Mouse (Mus musculus): ENCODE data around the gene Gatd1. TPM values are rescaled to one million over a fixed set of nuclear protein-coding genes. Genes with fewer than 3 reads are reported as not detected.
"Not testable (repeated sequence)": the region's sequence is repeated elsewhere in the genome, so short reads cannot be mapped to it uniquely, and the experiment has no call there.

Gatd1 gene
- polyA plus RNA-seq, 1 experiment from 2014 or later = 8.0 TPM

DNA sequence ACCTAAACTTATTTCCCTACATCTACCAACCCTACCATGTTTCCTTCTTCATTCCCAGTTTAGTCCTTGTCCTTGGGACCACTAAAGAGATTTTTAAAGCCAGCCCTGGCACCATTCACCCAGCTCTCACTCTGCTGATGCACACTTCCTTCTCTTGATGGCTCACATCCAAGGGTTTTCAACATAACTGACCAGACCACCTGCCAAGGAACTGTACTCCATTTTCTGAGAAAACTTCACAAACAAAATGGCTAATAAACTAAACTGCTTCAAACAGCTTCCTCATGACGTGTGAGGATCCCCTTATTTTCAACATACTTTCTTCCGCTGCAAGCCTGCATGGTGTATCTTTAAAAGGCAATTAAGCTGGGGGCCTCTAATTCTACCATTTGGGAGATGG is 39.7 kb upstream of the Gatd1 start:
- WGBS (ENCODE audit: missing documents) = 65% methylated on average over 2 of the region's 2 CpGs
- Histone ChIP-seq H3K27ac (no peak overlapping the region), H3K79me2 (ENCODE audit: inconsistent target) (peaks cover 36% of the 10 kb centered on the region), H3K4me3 (ENCODE audit: inconsistent target) (no peak overlapping the region), H3K36me3 (ENCODE audit: inconsistent target) (peaks cover 13% of the 10 kb centered on the region; the same call in 1 of the 2 replicates)

DNA sequence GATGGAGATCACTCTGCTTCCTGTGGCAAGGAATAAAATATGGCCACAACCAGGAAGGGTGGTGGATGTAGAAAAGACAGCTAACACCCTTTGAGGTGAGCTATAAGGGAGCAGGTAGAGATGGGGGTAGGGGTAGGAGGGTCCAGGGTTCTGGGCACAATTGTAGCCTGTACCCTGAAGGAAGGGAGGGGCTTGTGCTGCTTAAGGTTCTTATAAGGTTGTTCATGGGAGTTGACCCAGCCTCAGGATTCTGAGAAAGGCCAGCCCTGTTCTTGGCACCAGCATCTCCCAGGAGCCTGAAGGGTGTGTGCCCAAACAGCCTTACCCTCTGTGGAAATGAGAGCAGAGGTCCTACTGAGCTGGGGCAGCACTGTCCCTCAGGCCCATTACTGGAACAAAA is 38.0 kb upstream of the Gatd1 start:
- Histone ChIP-seq H3K4me3 (ENCODE audit: inconsistent target) (no peak overlapping the region), H3K27ac (no peak overlapping the region), H3K36me3 (ENCODE audit: inconsistent target) (peaks cover 5% of the 10 kb centered on the region; the same call in 1 of the 2 replicates), H3K79me2 (ENCODE audit: inconsistent target) (peaks cover 38% of the 10 kb centered on the region)

DNA sequence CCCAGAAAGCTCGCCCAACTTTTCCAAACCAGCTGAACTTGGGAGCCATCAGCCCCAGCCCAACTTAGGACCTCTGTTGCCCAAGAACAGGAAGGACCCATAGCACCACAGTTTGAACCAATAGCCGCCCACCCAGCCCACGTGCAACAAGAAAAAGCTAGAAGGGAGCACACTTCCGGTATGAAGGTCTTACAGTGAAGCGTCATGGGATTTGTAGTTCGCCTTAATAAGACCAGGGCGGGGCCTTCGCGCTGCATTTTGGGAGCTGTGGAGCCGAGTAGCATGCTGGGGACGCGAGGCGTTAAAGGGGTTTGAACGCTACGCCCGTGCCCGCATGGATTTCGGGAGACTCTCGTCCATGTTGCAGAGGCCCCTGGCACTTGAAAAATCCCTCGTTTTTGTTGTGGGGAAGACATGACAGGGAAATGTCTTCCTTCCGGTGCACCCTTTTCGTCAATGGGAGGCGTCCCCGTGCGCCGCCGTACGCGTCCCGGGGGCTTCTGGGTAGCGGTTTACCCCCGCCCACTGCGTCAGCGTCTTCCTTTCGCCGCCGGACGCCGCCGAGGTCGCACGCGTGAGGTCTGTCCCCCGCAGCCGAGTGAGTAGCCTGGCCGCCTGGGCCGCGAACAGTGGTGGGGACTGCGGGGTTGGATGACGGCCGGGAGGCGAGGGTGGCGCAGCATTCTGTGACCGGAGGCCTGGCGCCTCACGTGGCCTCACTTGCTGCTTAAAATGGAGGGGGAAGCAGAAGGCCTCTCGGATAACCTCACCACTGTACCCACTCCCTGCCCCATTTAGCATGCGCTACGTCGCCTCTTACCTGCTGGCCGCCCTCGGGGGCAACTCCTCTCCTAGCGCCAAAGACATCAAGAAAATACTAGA is 33.4 kb upstream of the Gatd1 start, which contains the start of gene Rplp2:
Rplp2 (plus strand) TSS at position 261 of the 882 bp plus-strand sequence.
- H3K36me3 ChIP-seq (ENCODE audit: inconsistent target) = peaks cover 5% of the 10 kb centered on the region; the same call in 1 of the 2 replicates
- under 1% methylated on average over 63 of the region's 63 CpGs for WGBS (ENCODE audit: missing documents)
- peak within 1 kb of the TSS; percentile 96 for H3K27ac ChIP-seq
- H3K79me2 ChIP-seq (ENCODE audit: inconsistent target) = peaks cover 33% of the 10 kb centered on the region
- peak within 1 kb of the TSS; percentile 89 for H3K4me3 ChIP-seq (ENCODE audit: inconsistent target)

DNA sequence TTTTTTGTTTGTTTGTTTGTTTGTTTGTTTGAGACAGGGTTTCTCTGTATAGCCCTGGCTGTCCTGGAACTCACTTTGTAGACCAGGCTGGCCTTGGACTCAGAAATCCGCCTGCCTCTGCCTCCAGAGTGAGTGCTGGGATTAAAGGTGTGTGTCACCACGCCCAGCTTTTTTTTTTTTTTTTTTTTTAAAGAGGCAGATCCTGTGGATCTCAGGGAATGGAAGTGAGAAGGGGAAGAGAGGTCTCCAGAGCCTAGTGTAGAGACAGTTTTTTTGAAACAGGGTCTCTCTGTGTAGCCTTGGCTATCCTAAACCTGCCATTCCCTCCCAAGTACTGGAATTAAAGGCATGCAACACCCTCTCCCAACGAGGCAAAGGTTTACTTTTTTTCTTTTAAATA is 32.4 kb upstream of the Gatd1 start:
- H3K79me2 ChIP-seq (ENCODE audit: inconsistent target) = peaks cover 36% of the 10 kb centered on the region

DNA sequence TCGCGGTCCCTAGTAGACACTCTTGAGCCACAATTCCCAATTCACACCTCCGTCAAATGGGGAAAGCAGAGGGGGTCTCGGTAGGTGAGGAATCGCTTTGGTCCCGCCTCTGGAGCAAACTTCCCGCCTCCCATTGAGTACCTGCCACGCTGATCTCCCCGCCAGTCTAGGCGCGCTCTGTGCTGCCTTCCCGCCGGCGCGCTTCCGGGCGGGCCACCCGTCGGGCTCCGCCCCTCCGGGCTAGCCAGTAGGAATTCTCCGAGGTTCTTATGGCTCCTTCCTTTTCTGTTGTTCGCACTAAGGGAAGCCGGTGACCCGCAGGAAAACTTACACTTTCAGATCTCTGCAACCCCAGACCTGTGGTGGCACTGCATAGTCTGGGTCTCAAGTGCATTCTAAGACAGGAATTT is 29.9 kb upstream of the Gatd1 start, which contains the start of gene Pidd1:
Pidd1 (minus strand) TSS at position 198 of the 410 bp plus-strand sequence.
- H3K4me3 ChIP-seq (ENCODE audit: inconsistent target) = peak within 1 kb of the TSS; percentile 60
- peaks cover 23% of the 10 kb centered on the region for H3K79me2 ChIP-seq (ENCODE audit: inconsistent target)
- 1% methylated on average over 25 of the region's 25 CpGs for WGBS (ENCODE audit: missing documents)
- H3K27ac ChIP-seq = peak within 1 kb of the TSS; percentile 54
- no peaks in the 10 kb centered on the region for H3K36me3 ChIP-seq (ENCODE audit: inconsistent target)

More for the DNA sequence above, 32.4 kb upstream of the Gatd1 start:
- WGBS (ENCODE audit: missing documents) = 93% methylated on average over 2 of the region's 3 CpGs
- not testable (repeated sequence) for H3K4me3 ChIP-seq (ENCODE audit: inconsistent target); H3K36me3 ChIP-seq (ENCODE audit: inconsistent target)
- peak overlapping the region; percentile 96; the same call in 1 of the 2 replicates for H3K27ac ChIP-seq

DNA sequence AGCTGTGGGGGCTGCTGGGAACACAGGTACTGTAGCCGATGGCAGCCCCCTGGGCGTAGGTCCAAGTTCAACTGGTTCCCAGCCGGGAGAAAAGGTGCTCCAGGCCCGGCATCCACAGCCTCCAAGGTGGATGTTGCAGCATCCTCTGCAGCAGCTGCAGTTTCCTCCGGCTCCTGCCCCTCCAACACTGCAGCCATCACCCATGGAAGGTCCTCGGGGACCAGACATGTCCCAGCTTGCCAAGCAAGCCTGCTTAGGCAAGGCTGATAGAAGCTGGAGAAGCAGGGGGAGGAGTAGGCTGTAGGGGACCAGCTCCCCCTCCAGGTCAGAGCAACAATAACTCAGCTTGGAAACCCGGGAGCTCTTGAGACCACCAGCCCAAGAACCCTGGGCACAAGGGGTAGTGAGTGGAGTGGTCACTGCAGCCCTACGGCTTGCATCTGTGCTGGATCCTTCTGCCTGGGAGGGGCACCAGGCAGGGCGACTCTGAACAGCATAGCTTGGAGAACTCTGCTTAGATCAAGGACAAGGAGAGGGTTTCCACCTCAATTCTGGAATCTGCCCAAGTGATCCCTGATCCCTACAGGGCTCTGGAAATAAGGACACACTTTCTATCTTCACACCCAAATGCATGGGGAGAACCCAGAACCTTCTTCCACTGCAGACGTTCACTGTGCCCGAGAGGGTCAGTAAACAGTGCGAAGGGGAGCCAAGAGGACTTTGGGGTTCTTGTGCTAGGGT is 29.3 kb upstream of the Gatd1 start:
- no peaks in the 10 kb centered on the region for H3K36me3 ChIP-seq (ENCODE audit: inconsistent target)
- H3K27ac ChIP-seq = peak overlapping the region; percentile 46
- peak overlapping the region; percentile 60 for H3K4me3 ChIP-seq (ENCODE audit: inconsistent target)
- WGBS (ENCODE audit: missing documents) = 20% methylated on average over 12 of the region's 12 CpGs
- H3K79me2 ChIP-seq (ENCODE audit: inconsistent target) = peaks cover 17% of the 10 kb centered on the region

DNA sequence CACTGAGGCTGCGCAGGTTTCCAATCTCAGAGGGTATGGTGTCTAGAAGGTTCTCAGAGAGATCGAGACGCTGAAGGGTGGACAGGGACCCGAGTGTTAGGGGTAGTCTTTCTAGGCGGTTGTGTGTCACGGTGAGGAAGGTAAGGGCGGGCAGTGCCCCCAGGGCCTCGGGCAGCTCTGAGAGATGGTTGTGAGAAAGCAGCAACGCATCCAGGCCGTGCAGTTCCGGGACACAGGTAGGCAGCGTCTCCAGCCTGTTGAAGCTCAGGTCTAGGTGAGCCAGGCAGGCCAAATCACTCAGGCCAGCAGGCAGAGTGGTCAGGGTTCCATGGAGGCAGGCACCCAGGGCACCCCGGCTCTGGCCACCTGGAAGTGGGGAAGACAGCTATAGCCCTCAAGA is 28.3 kb upstream of the Gatd1 start:
- no peak overlapping the region for H3K4me3 ChIP-seq (ENCODE audit: inconsistent target)
- H3K79me2 ChIP-seq (ENCODE audit: inconsistent target) = peaks cover 10% of the 10 kb centered on the region; the same call in 1 of the 2 replicates
- no peaks in the 10 kb centered on the region for H3K36me3 ChIP-seq (ENCODE audit: inconsistent target)
- H3K27ac ChIP-seq = no peak overlapping the region
- WGBS (ENCODE audit: missing documents) = 96% methylated on average over 13 of the region's 13 CpGs

DNA sequence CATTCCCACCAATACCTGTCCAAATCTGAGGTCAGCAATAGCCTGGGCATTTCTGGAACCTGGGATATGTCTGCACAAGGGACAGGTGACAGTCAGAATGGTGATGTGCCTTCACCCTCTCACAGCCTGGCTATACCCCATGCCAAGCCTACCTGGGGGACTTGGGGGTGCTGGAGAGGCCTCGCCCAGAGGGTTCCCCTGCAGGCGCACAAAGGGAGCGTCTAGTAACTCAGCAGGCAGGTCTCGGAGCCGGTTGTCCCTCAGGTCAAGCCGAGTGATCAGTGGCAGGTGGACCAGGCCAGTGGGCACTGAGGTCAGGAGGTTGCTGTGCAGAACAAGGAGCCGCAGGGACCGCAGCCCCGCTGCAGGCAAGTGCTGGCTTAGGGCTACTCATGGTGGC is 27.5 kb upstream of the Gatd1 start:
- Histone ChIP-seq H3K4me3 (ENCODE audit: inconsistent target) (no peak overlapping the region), H3K36me3 (ENCODE audit: inconsistent target) (no peaks in the 10 kb centered on the region), H3K79me2 (ENCODE audit: inconsistent target) (peaks cover 18% of the 10 kb centered on the region; the same call in 1 of the 2 replicates), H3K27ac (no peak overlapping the region)
- 96% methylated on average over 4 of the region's 9 CpGs for WGBS (ENCODE audit: missing documents)

DNA sequence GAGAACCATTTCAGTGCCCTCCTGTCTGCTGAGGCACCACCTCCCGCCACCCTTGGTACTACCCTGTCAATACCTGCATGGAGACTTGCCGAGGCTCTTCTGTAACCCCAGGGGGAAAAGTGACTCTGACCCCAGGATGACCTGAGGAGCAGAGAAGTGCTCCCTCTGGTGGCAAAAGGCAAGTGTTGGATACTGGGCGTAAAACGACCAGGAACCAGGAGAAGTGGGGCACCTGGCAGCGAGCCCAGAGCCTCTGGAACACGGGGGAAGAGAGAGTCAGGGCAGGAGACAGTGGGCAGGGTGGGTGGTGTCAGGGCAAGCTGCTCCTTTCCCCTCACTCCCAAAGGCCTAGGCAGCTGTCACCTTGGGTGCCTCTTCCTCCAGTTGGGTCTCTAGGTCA is 26.7 kb upstream of the Gatd1 start:
- H3K27ac ChIP-seq = no peak overlapping the region
- 29% methylated on average over 5 of the region's 6 CpGs for WGBS (ENCODE audit: missing documents)
- no peaks in the 10 kb centered on the region for H3K36me3 ChIP-seq (ENCODE audit: inconsistent target)
- peaks cover 26% of the 10 kb centered on the region; the same call in 1 of the 2 replicates for H3K79me2 ChIP-seq (ENCODE audit: inconsistent target)
- H3K4me3 ChIP-seq (ENCODE audit: inconsistent target) = no peak overlapping the region

DNA sequence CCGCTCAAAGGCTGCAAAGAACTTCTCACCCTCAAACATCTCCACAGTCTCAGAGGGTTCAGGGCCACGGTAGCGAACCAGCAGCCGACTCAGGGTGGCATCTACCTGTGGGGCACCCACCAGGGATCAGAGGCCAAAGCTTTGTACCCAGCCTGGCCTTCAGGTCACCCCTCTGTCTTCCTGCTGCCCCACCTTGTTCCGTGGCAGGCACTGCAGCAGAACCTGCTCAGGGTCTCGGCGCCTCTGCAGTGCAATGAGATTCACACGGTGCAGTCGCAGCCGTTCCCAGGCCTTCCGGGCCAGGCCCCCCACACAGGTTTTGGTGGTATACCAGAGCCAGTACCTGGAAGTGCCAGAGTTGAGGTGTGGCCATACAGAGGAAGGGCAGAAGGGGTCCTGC is 25.9 kb upstream of the Gatd1 start:
- peaks cover 32% of the 10 kb centered on the region for H3K79me2 ChIP-seq (ENCODE audit: inconsistent target)
- 95% methylated on average over 11 of the region's 11 CpGs for WGBS (ENCODE audit: missing documents)
- H3K4me3 ChIP-seq (ENCODE audit: inconsistent target) = no peak overlapping the region
- no peaks in the 10 kb centered on the region for H3K36me3 ChIP-seq (ENCODE audit: inconsistent target)
- no peak overlapping the region for H3K27ac ChIP-seq

DNA sequence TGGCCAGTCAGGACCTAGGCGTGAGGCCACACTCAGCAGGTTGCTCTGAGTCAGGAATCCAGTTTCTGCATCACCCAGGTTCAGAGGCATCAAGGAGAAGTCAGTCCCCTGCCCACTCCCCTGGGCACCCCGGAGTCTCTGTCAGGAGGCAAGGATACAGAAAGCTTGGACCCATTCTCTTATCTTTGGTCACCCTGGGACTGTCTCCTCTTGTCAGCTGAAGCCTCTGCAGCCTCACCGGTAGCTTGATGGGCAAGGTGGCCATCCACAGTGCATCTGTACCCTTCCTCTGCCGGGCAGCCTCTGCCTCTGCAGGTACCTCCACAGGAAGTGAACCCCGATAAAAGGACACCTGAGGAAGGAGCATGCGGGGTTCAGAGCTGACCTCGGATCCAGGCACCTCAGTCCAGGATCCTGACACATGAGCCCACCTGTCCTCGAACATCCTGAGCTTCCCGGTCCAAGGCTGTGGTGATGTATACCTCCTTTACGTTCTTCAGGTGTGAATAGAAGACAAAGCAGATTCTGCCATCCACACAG is 25.3 kb upstream of the Gatd1 start:
- H3K79me2 ChIP-seq (ENCODE audit: inconsistent target) = peaks cover 39% of the 10 kb centered on the region
- no peaks in the 10 kb centered on the region for H3K36me3 ChIP-seq (ENCODE audit: inconsistent target)
- 96% methylated on average over 8 of the region's 10 CpGs for WGBS (ENCODE audit: missing documents)

DNA sequence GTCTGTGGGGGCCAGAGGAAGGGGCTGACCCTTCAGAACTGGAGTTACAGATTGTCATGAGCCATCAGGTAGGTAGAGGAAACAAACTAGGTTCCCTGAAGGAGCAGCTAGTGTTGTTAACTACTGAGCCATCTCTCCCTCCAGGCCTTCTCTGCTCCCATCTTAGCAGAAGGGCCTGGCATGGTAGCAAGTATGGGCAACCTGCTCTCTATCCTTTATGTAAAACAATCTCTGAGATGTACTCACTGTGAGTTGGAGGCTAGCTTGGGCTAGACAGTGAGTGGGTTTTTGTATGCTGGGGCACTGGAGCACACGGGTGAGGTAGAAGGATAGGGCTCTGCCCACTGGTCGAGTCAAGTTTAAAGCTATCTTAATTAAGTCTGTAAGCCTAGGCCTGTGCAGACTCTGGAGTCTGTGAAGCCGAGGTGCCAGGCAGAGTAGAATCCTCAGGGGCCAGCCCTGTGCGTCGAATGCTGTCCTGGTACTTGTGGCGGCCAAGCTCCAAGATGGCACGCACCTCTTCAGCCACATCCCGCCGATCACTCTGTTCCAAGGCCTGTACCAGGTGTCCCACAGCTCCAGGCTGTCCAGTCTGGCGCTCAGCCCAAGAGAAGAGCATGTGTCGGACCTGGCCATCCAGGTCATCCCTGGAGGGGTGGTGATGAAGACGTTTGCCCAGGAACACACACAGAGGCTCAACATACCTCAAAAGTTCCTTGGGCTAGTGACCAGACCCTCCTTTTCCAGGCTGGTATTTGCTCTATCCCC is 24.4 kb upstream of the Gatd1 start:
- WGBS (ENCODE audit: missing documents) = 98% methylated on average over 12 of the region's 12 CpGs
- Histone ChIP-seq H3K4me3 (ENCODE audit: inconsistent target) (no peak overlapping the region), H3K79me2 (ENCODE audit: inconsistent target) (peaks cover 45% of the 10 kb centered on the region), H3K27ac (no peak overlapping the region), H3K36me3 (ENCODE audit: inconsistent target) (peaks cover 5% of the 10 kb centered on the region)

More for the DNA sequence above, 25.3 kb upstream of the Gatd1 start:
- Histone ChIP-seq H3K27ac (no peak overlapping the region), H3K4me3 (ENCODE audit: inconsistent target) (no peak overlapping the region)

DNA sequence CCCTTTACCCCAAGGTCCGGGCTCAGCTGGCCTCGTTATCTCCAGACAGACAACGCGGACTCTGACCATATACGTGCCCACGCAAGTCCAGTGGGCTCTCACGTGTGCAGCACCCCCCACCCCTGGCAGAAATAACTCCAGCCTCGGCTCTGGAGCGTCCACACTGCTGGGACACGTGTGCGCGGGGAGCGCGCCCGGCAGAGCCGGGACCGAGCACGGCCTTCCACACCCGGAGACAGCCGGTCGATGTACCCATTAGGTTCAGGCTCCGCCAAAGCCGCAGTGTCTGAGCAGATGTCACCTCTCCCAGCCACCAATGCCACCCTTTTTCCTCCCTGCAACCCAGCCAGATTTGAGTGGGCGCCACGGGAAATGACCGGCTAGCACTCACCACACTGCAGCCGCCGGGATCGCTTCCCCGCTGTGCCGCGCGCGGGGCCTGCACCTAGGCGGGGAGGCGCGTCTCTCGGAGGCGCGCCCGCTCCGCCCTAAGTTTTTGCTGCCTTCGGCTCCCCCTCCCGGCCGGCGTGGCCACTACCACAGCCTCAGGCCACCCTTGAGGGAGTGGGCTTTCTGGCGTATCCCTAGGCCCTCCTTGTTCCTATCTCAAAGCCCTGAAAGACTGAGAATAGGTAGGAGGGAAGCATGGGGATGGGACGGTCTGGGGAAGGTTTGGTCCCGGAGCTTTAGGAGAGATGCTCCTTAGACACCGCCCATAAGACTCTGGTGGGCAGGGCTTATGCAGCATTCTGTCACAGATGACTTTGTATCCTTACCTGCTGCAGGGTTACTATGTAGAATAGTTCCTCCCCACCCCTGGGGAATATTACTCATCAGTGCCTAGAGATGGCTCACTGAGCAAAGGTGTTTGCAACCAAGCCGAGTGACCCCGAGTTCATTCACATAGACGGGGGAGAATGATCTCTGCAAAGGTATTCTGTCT is 23.5 kb upstream of the Gatd1 start, which contains the start of gene Slc25a22:
Slc25a22 (minus strand) TSS at position 715 of the 943 bp plus-strand sequence.
- H3K36me3 ChIP-seq (ENCODE audit: inconsistent target) = peaks cover 15% of the 10 kb centered on the region

More for the DNA sequence above, 23.5 kb upstream of the Gatd1 start, which contains the start of gene Slc25a22:
- Histone ChIP-seq H3K27ac (peak within 1 kb of the TSS; percentile 61), H3K79me2 (ENCODE audit: inconsistent target) (peaks cover 39% of the 10 kb centered on the region), H3K4me3 (ENCODE audit: inconsistent target) (peak within 1 kb of the TSS; percentile 52)
- WGBS (ENCODE audit: missing documents) = 7% methylated on average over 52 of the region's 53 CpGs

Measured in macrophage (primary cell).